Comparison of ENCODE assay signal across 17 mouse cellular contexts in the genomic region with DNA sequence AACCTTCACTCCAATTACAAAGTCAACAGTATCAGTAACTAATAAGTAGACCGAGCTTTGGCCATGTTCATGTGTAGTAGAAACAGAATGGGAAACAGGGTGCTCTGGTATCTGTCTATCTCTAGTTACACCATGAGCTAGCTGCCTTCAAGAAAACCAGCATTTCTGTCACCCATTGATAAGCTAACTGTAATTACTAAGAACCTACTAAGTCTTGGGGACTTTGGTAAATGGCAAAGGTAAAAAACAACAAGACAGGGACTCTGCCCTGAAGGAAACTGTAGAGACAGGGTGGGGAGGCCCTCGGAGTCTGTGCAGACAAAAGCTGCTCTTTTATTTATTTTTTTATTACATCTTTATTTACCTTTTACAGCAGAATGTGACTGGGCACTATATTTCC. TPM values are rescaled to one million over a fixed set of nuclear protein-coding genes. Genes with fewer than 3 reads are reported as not detected.
DNase-seq lines count a peak whose midpoint lies in the region; ATAC-seq and TF ChIP-seq lines count a peak whose summit lies in the region.
"Had no signal": no experiment of that assay in that cellular context is flagged by ENCODE, and none has a peak within 500 bp of the region (broad histone marks: within the 10 kb centered on the region; RNA-seq: fewer than 3 reads in every experiment).

No protein-coding gene starts in this region.

- no peaks in the 10 kb centered on the region for H3K27me3 ChIP-seq in G1E (ENCODE audit: insufficient read depth, low read length)
- no peaks in the 10 kb centered on the region for H3K27me3 ChIP-seq in intestine, embryonic 15.5 days (replicated peaks)
- H3K27me3 ChIP-seq in liver, embryonic 15.5 days: no peaks in the 10 kb centered on the region
- H3K27me3 ChIP-seq in kidney, adult 2 months (replicated peaks; ENCODE audit: control insufficient read depth, insufficient read depth, low read length): no peaks in the 10 kb centered on the region
- no peaks in the 10 kb centered on the region for H3K27me3 ChIP-seq in midbrain, embryonic 15.5 days (replicated peaks)
- H3K27me3 ChIP-seq: hindbrain, embryonic 15.5 days; midbrain, embryonic 12.5 days had no signal

- H3K4me2 ChIP-seq in intestine, embryonic 15.5 days (replicated peaks): no peak overlapping the region
- peak overlapping the region; percentile 48 for H3K4me2 ChIP-seq in liver, embryonic 15.5 days
- H3K4me2 ChIP-seq in midbrain, embryonic 15.5 days: no peak overlapping the region
- H3K4me2 ChIP-seq: hindbrain, embryonic 15.5 days; midbrain, embryonic 12.5 days had no signal

- H3K9ac ChIP-seq in intestine, embryonic 15.5 days: no peak overlapping the region
- peak overlapping the region; percentile 25; the same call in 1 of the 2 replicates for H3K9ac ChIP-seq in liver, embryonic 15.5 days
- no peak overlapping the region for H3K9ac ChIP-seq in midbrain, embryonic 15.5 days
- H3K9ac ChIP-seq: hindbrain, embryonic 15.5 days; midbrain, embryonic 12.5 days had no signal

- peaks cover 67% of the 10 kb centered on the region for H3K36me3 ChIP-seq in G1E (replicated peaks)
- no peaks in the 10 kb centered on the region for H3K36me3 ChIP-seq in intestine, embryonic 15.5 days
- H3K36me3 ChIP-seq in liver, embryonic 15.5 days (replicated peaks): peaks cover 48% of the 10 kb centered on the region
- no peaks in the 10 kb centered on the region for H3K36me3 ChIP-seq in kidney, adult 2 months (ENCODE audit: control insufficient read depth, insufficient read depth, low read length)
- no peaks in the 10 kb centered on the region for H3K36me3 ChIP-seq in midbrain, embryonic 15.5 days (replicated peaks)
- H3K36me3 ChIP-seq: hindbrain, embryonic 15.5 days; midbrain, embryonic 12.5 days had no signal

- no peak overlapping the region for H3K27ac ChIP-seq in intestine, embryonic 15.5 days
- peak overlapping the region; percentile 95 for H3K27ac ChIP-seq in liver, embryonic 15.5 days (replicated peaks)
- H3K27ac ChIP-seq in kidney, adult 2 months (ENCODE audit: insufficient read depth, low read depth, low read length): no peak overlapping the region
- no peak overlapping the region for H3K27ac ChIP-seq in midbrain, embryonic 15.5 days
- H3K27ac ChIP-seq: hindbrain, embryonic 15.5 days; midbrain, embryonic 12.5 days had no signal

- WGBS in intestine, embryonic 15.5 days: 68% methylated on average over 2 of the region's 2 CpGs
- WGBS in liver, embryonic 15.5 days (ENCODE audit: insufficient replicate concordance): 20% methylated on average over 2 of the region's 2 CpGs
- 83% methylated on average over 2 of the region's 2 CpGs for WGBS in kidney, adult 2 months
- 82% methylated on average over 2 of the region's 2 CpGs for WGBS in midbrain, embryonic 15.5 days

- ATAC-seq in G1E (ENCODE audit: extremely low read depth, insufficient number of reproducible peaks, low FRiP score, poor library complexity, severe bottlenecking): peak; percentile 58
- peak; percentile 76 for ATAC-seq in intestine, embryonic 15.5 days
- ATAC-seq in liver, embryonic 15.5 days (ENCODE audit: insufficient read depth): peak; percentile 79
- no peak for ATAC-seq in midbrain, embryonic 15.5 days (replicated peaks)

- no peak for TF ChIP-seq POLR2A in kidney, adult 2 months (IDR thresholded peaks at IDR 0.05; ENCODE audit: low read depth, low read length)

- no peak for DNase-seq in G1E (ENCODE audit: low spot score)
- DNase-seq in c-Kit-positive CD71-positive TER-119-negative erythroid progenitor cells, embryonic 14.5 days (ENCODE audit: low read depth): peak; percentile 63
- no peak for DNase-seq in adrenal gland, adult (ENCODE audit: inconsistent age in 2 of 2, low spot score in 1 of 2)
- no peak for DNase-seq in kidney, adult 2 months
- DNase-seq: cerebellum, adult 11 months; cerebellum, postnatal 25 days; gastrocnemius, postnatal 10 days; heart, postnatal 14 days; kidney, adult 9 months; kidney, postnatal 36 days; layer of hippocampus, adult 9-11 months had no signal

- no peaks in the 10 kb centered on the region for H3K9me3 ChIP-seq in G1E (replicated peaks)
- no peaks in the 10 kb centered on the region for H3K9me3 ChIP-seq in intestine, embryonic 15.5 days
- no peaks in the 10 kb centered on the region for H3K9me3 ChIP-seq in liver, embryonic 15.5 days (replicated peaks)
- no peaks in the 10 kb centered on the region for H3K9me3 ChIP-seq in midbrain, embryonic 15.5 days
- H3K9me3 ChIP-seq: hindbrain, embryonic 15.5 days; midbrain, embryonic 12.5 days had no signal

- no peak for TF ChIP-seq CTCF in G1E (IDR thresholded peaks at IDR 0.05; ENCODE audit: low read depth, low read length)
- no peak for TF ChIP-seq CTCF in kidney, adult 2 months (conservative IDR thresholded peaks at IDR 0.05; ENCODE audit: insufficient read depth, insufficient read length, low read depth, low read length)

- no peak overlapping the region for H3K4me3 ChIP-seq in G1E (ENCODE audit: low read depth, low read length)
- no peak overlapping the region for H3K4me3 ChIP-seq in intestine, embryonic 15.5 days (replicated peaks)
- no peak overlapping the region for H3K4me3 ChIP-seq in liver, embryonic 15.5 days (replicated peaks)
- H3K4me3 ChIP-seq in kidney, adult 2 months (ENCODE audit: insufficient read depth, low read depth, low read length): no peak overlapping the region
- no peak overlapping the region for H3K4me3 ChIP-seq in midbrain, embryonic 15.5 days
- H3K4me3 ChIP-seq: hindbrain, embryonic 15.5 days; midbrain, embryonic 12.5 days; myocyte had no signal

- H3K4me1 ChIP-seq in G1E (ENCODE audit: insufficient read depth, low read depth, low read length): peaks cover 62% of the 10 kb centered on the region
- H3K4me1 ChIP-seq in intestine, embryonic 15.5 days (replicated peaks): no peaks in the 10 kb centered on the region
- peaks cover 66% of the 10 kb centered on the region for H3K4me1 ChIP-seq in liver, embryonic 15.5 days (replicated peaks)
- 0 out of 2 replicates have a peak, but pooled peaks cover 2% of the 10 kb centered on the region for H3K4me1 ChIP-seq in kidney, adult 2 months (ENCODE audit: control insufficient read depth, insufficient read depth, low read length)
- 0 out of 2 replicates have a peak, but pooled peaks cover 3% of the 10 kb centered on the region for H3K4me1 ChIP-seq in midbrain, embryonic 15.5 days

RNA-seq across cellular contexts. Expression of gene Pon2, which starts 10.9 kb away (rescaled TPM):
- 94.6 and 95.6 TPM in 2 replicates for total RNA-seq in G1E (2014; fragmentation: Nextera tagmentation)
- 54.5 and 58.7 TPM in 2 replicates for total RNA-seq in G1E (2017)
- polyA plus RNA-seq in G1E (2012): 31.9 and 36.5 TPM in 2 replicates
- polyA plus RNA-seq in intestine, embryonic 15.5 days (2015; fragmentation: Nextera tagmentation; extraction: Ambion mirVana): 58.4 and 64.5 TPM in 2 replicates
- polyA plus RNA-seq in liver, embryonic 15.5 days (2015; fragmentation: Nextera tagmentation; extraction: Ambion mirVana): 48.2 and 52.1 TPM in 2 replicates
- polyA plus RNA-seq in kidney, adult 2 months (2012; rRNA removed): 14.1 and 16.3 TPM in 2 replicates
- 23.0 and 23.8 TPM in 2 replicates for polyA plus RNA-seq in midbrain, embryonic 15.5 days (2015; fragmentation: Nextera tagmentation; extraction: Ambion mirVana)

RNA-seq across cellular contexts. Expression of gene Pon3, which starts 31.3 kb away (rescaled TPM):
- total RNA-seq in G1E (2014; fragmentation: Nextera tagmentation): 75.7 and 101 TPM in 2 replicates
- total RNA-seq in G1E (2017): 48.2 and 48.5 TPM in 2 replicates
- 1.5 and 1.9 TPM in 2 replicates for polyA plus RNA-seq in G1E (2012)
- 22.4 and 23.5 TPM in 2 replicates for polyA plus RNA-seq in intestine, embryonic 15.5 days (2015; fragmentation: Nextera tagmentation; extraction: Ambion mirVana)
- 20.6 and 23.0 TPM in 2 replicates for polyA plus RNA-seq in liver, embryonic 15.5 days (2015; fragmentation: Nextera tagmentation; extraction: Ambion mirVana)
- 8.7 and 11.4 TPM in 2 replicates for polyA plus RNA-seq in kidney, adult 2 months (2012; rRNA removed)
- polyA plus RNA-seq in midbrain, embryonic 15.5 days (2015; fragmentation: Nextera tagmentation; extraction: Ambion mirVana): 4.6 TPM in 2 replicates
